15 mouse cellular contexts compared by ENCODE assay signal in genomic region chr11:35977796-35978195, GRCm38 (mm10). TPM values are rescaled to one million over a fixed set of nuclear protein-coding genes. Genes with fewer than 3 reads are reported as not detected.
DNase-seq lines count a peak whose midpoint lies in the region; ATAC-seq and TF ChIP-seq lines count a peak whose summit lies in the region.
"Had no signal": no experiment of that assay in that cellular context is flagged by ENCODE, and none has a peak within 500 bp of the region (broad histone marks: within the 10 kb centered on the region; RNA-seq: fewer than 3 reads in every experiment).

No protein-coding gene starts in this region.

- no peak for TF ChIP-seq CTCF in hindbrain, postnatal 0 days (IDR thresholded peaks at IDR 0.05; ENCODE audit: low read depth)
- TF ChIP-seq CTCF in midbrain, postnatal 0 days (IDR thresholded peaks at IDR 0.05), result no peak

- H3K36me3 ChIP-seq in forebrain, embryonic 11.5 days (ENCODE audit: control insufficient read depth, insufficient read depth, low read length), result no peaks in the 10 kb centered on the region
- H3K36me3 ChIP-seq in forebrain, embryonic 10.5 days (replicated peaks), result no peaks in the 10 kb centered on the region
- no peaks in the 10 kb centered on the region for H3K36me3 ChIP-seq in lung, embryonic 16.5 days (ENCODE audit: control insufficient read depth, insufficient read depth, low read length)
- no peaks in the 10 kb centered on the region for H3K36me3 ChIP-seq in hindbrain, postnatal 0 days (ENCODE audit: insufficient read depth, low read length)
- no peaks in the 10 kb centered on the region for H3K36me3 ChIP-seq in midbrain, postnatal 0 days (ENCODE audit: insufficient read depth, low read length)
- H3K36me3 ChIP-seq in heart, embryonic 12.5 days, result no peaks in the 10 kb centered on the region
- H3K36me3 ChIP-seq: limb, embryonic 15.5 days had no signal

- no peak overlapping the region for H3K27ac ChIP-seq in forebrain, embryonic 11.5 days (ENCODE audit: low read depth, low read length)
- no peak overlapping the region for H3K27ac ChIP-seq in forebrain, embryonic 10.5 days
- H3K27ac ChIP-seq in lung, embryonic 16.5 days (ENCODE audit: low read length), result no peak overlapping the region
- no peak overlapping the region for H3K27ac ChIP-seq in hindbrain, postnatal 0 days
- no peak overlapping the region for H3K27ac ChIP-seq in midbrain, postnatal 0 days (ENCODE audit: low read depth, low read length)
- no peak overlapping the region for H3K27ac ChIP-seq in heart, embryonic 12.5 days (ENCODE audit: poor library complexity, severe bottlenecking)
- H3K27ac ChIP-seq: limb, embryonic 15.5 days; macrophage had no signal

- H3K9me3 ChIP-seq in forebrain, embryonic 11.5 days (ENCODE audit: control insufficient read depth, low read length), result no peaks in the 10 kb centered on the region
- no peaks in the 10 kb centered on the region for H3K9me3 ChIP-seq in forebrain, embryonic 10.5 days
- H3K9me3 ChIP-seq in lung, embryonic 16.5 days (ENCODE audit: control insufficient read depth, low read length), result no peaks in the 10 kb centered on the region
- H3K9me3 ChIP-seq in hindbrain, postnatal 0 days (ENCODE audit: low read length), result no peaks in the 10 kb centered on the region
- H3K9me3 ChIP-seq in midbrain, postnatal 0 days (ENCODE audit: low read length), result no peaks in the 10 kb centered on the region
- no peaks in the 10 kb centered on the region for H3K9me3 ChIP-seq in heart, embryonic 12.5 days (replicated peaks)
- H3K9me3 ChIP-seq: limb, embryonic 15.5 days had no signal

- 85% methylated on average over 3 of the region's 3 CpGs for WGBS in forebrain, embryonic 11.5 days
- WGBS in forebrain, embryonic 10.5 days, result 82% methylated on average over 3 of the region's 3 CpGs
- 65% methylated on average over 3 of the region's 3 CpGs for WGBS in lung, embryonic 16.5 days
- 54% methylated on average over 3 of the region's 3 CpGs for WGBS in hindbrain, postnatal 0 days
- WGBS in midbrain, postnatal 0 days, result 69% methylated on average over 3 of the region's 3 CpGs
- WGBS in heart, embryonic 12.5 days, result 73% methylated on average over 3 of the region's 3 CpGs

- no peak for DNase-seq in forebrain, embryonic 11.5 days (ENCODE audit: low spot score)
- DNase-seq in forebrain, embryonic 10.5 days (ENCODE audit: extremely low spot score, low spot score), result no peak
- no peak for DNase-seq in lung, postnatal 14 days
- DNase-seq in hindbrain, postnatal 0 days (ENCODE audit: low spot score), result no peak
- no peak for DNase-seq in midbrain, postnatal 0 days (ENCODE audit: low spot score)
- DNase-seq in cerebellum, postnatal 10 days, result no peak
- DNase-seq: cerebellum, postnatal 36 days; heart, adult 18-20 months; heart, postnatal 10 days; retina, postnatal 1 day had no signal

- ATAC-seq in forebrain, embryonic 11.5 days (replicated peaks; ENCODE audit: low FRiP score), result no peak
- no peak for ATAC-seq in lung, embryonic 16.5 days (ENCODE audit: low read depth)
- ATAC-seq in hindbrain, postnatal 0 days, result no peak
- ATAC-seq in midbrain, postnatal 0 days (ENCODE audit: low FRiP score), result no peak
- ATAC-seq in heart, embryonic 12.5 days (ENCODE audit: insufficient number of reproducible peaks, low FRiP score), result no peak
- ATAC-seq: Patski had no signal

- H3K4me1 ChIP-seq in forebrain, embryonic 11.5 days (replicated peaks; ENCODE audit: control insufficient read depth, insufficient read depth, low read length), result peaks cover 28% of the 10 kb centered on the region; the same call in 1 of the 2 replicates
- H3K4me1 ChIP-seq in forebrain, embryonic 10.5 days, result peaks cover 77% of the 10 kb centered on the region
- H3K4me1 ChIP-seq in lung, embryonic 16.5 days (replicated peaks; ENCODE audit: control insufficient read depth, insufficient read depth, low read length), result peaks cover 7% of the 10 kb centered on the region
- peaks cover 15% of the 10 kb centered on the region; the same call in 1 of the 2 replicates for H3K4me1 ChIP-seq in hindbrain, postnatal 0 days (ENCODE audit: insufficient read depth, low read length)
- H3K4me1 ChIP-seq in midbrain, postnatal 0 days (ENCODE audit: insufficient read depth, low read length), result peaks cover 7% of the 10 kb centered on the region; the same call in 1 of the 2 replicates
- H3K4me1 ChIP-seq in heart, embryonic 12.5 days (replicated peaks), result peaks cover 8% of the 10 kb centered on the region

- H3K9ac ChIP-seq in forebrain, embryonic 11.5 days (ENCODE audit: low read length), result no peak overlapping the region
- peak overlapping the region; percentile 29 for H3K9ac ChIP-seq in lung, embryonic 16.5 days (ENCODE audit: low read length)
- no peak overlapping the region for H3K9ac ChIP-seq in hindbrain, postnatal 0 days (replicated peaks; ENCODE audit: low read length)
- no peak overlapping the region for H3K9ac ChIP-seq in midbrain, postnatal 0 days (replicated peaks; ENCODE audit: low read length, poor library complexity, severe bottlenecking)
- H3K9ac ChIP-seq in heart, embryonic 12.5 days, result no peak overlapping the region
- H3K9ac ChIP-seq: limb, embryonic 15.5 days had no signal

- 0 out of 2 replicates have a peak overlapping the region, but pooled peaks have one; percentile 21 for H3K4me2 ChIP-seq in forebrain, embryonic 11.5 days (ENCODE audit: low read depth, low read length, severe bottlenecking)
- H3K4me2 ChIP-seq in lung, embryonic 16.5 days (ENCODE audit: low read depth, low read length), result peak overlapping the region; percentile 71
- peak overlapping the region; percentile 85 for H3K4me2 ChIP-seq in hindbrain, postnatal 0 days (ENCODE audit: low read depth, low read length)
- peak overlapping the region; percentile 89 for H3K4me2 ChIP-seq in midbrain, postnatal 0 days (ENCODE audit: low read depth, low read length, poor library complexity, severe bottlenecking)
- no peak overlapping the region for H3K4me2 ChIP-seq in heart, embryonic 12.5 days
- H3K4me2 ChIP-seq: limb, embryonic 15.5 days had no signal

- H3K27me3 ChIP-seq in forebrain, embryonic 11.5 days (ENCODE audit: control insufficient read depth, insufficient read depth, low read length), result peaks cover 4% of the 10 kb centered on the region
- peaks cover 59% of the 10 kb centered on the region for H3K27me3 ChIP-seq in forebrain, embryonic 10.5 days (ENCODE audit: poor library complexity, severe bottlenecking)
- H3K27me3 ChIP-seq in lung, embryonic 16.5 days (ENCODE audit: control insufficient read depth, insufficient read depth, low read depth, low read length), result peaks cover 14% of the 10 kb centered on the region
- H3K27me3 ChIP-seq in hindbrain, postnatal 0 days (ENCODE audit: insufficient read depth, low read length), result no peaks in the 10 kb centered on the region
- peaks cover 4% of the 10 kb centered on the region; the same call in 1 of the 2 replicates for H3K27me3 ChIP-seq in midbrain, postnatal 0 days (ENCODE audit: insufficient read depth, low read length)
- H3K27me3 ChIP-seq in heart, embryonic 12.5 days (replicated peaks), result peaks cover 43% of the 10 kb centered on the region
- H3K27me3 ChIP-seq: Patski had no signal

- H3K4me3 ChIP-seq in forebrain, embryonic 11.5 days (ENCODE audit: low read depth, low read length), result no peak overlapping the region
- H3K4me3 ChIP-seq in forebrain, embryonic 10.5 days, result no peak overlapping the region; the same call in 1 of the 2 replicates
- peak overlapping the region; percentile 71 for H3K4me3 ChIP-seq in lung, embryonic 16.5 days (ENCODE audit: low read length)
- no peak overlapping the region for H3K4me3 ChIP-seq in hindbrain, postnatal 0 days (ENCODE audit: low read length)
- H3K4me3 ChIP-seq in midbrain, postnatal 0 days (ENCODE audit: low read depth, low read length), result no peak overlapping the region
- no peak overlapping the region for H3K4me3 ChIP-seq in heart, embryonic 12.5 days
- H3K4me3 ChIP-seq: limb, embryonic 15.5 days had no signal

RNA-seq across cellular contexts. Expression of gene Wwc1, which starts 2.5 kb away (rescaled TPM):
- polyA plus RNA-seq in forebrain, embryonic 11.5 days (2014; fragmentation: Nextera tagmentation; extraction: Ambion mirVana), result 10.6 and 15.9 TPM in 2 replicates
- 4.2 and 4.9 TPM in 2 replicates for polyA plus RNA-seq in forebrain, embryonic 10.5 days (2016; fragmentation: Nextera tagmentation; extraction: Ambion mirVana)
- 7.8 and 9.9 TPM in 2 replicates for polyA plus RNA-seq in lung, embryonic 16.5 days (2015; fragmentation: Nextera tagmentation; extraction: Ambion mirVana)
- total RNA-seq in hindbrain, postnatal 0 days (2014; rRNA removed), result 17.8 and 20.4 TPM in 2 replicates
- 8.6 and 9.0 TPM in 2 replicates for polyA plus RNA-seq in hindbrain, postnatal 0 days (2015; fragmentation: Nextera tagmentation; extraction: Ambion mirVana)
- total RNA-seq in midbrain, postnatal 0 days (2014; rRNA removed), result 11.9 and 15.4 TPM in 2 replicates
- polyA plus RNA-seq in midbrain, postnatal 0 days (2015; fragmentation: Nextera tagmentation; extraction: Ambion mirVana), result 8.0 and 9.2 TPM in 2 replicates
- polyA plus RNA-seq in heart, embryonic 12.5 days (2016; fragmentation: Nextera tagmentation; extraction: Ambion mirVana), result 3.4 and 3.8 TPM in 2 replicates
